ENCODE assay signal across 20 mouse cellular contexts in the genomic region with DNA sequence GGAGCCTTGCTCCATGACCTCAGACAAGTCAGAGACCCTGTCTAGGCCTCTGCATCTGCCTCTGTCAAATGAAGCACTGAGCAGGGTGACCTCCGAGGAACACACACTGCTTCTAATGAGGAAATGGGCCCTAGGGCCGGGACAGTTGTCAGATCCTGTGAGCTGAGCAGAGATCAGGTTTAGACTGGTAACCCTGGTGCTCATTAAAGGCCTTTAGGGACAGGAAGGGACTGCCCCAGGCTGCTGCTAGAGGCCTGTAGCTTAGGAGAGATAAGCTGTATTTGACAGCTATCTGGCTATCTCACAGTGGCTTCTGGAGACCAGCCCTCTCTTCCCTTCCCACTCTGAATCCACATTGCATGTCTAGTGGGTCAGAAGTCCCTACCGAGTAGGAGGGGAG. TPM values are rescaled to one million over a fixed set of nuclear protein-coding genes. Genes with fewer than 3 reads are reported as not detected.
A peak's percentile ranks its signal among the peaks of the same experiment; 100 is the strongest.
DNase-seq lines count a peak whose midpoint lies in the region; ATAC-seq and TF ChIP-seq lines count a peak whose summit lies in the region.
"Had no signal": no experiment of that assay in that cellular context is flagged by ENCODE, and none has a peak within 500 bp of the region (broad histone marks: within the 10 kb centered on the region; RNA-seq: fewer than 3 reads in every experiment).

No protein-coding gene starts in this region.

- TF ChIP-seq CTCF in MEL (IDR thresholded peaks at IDR 0.05 in 2 of 3, conservative IDR thresholded peaks at IDR 0.05 in 1 of 3; ENCODE audit: control insufficient read depth in 1 of 3, insufficient read depth in 1 of 3, low read depth in 2 of 3, low read length in 3 of 3, poor library complexity in 1 of 3, severe bottlenecking in 1 of 3): no peak

- no peaks in the 10 kb centered on the region for H3K36me3 ChIP-seq in heart, embryonic 13.5 days
- no peaks in the 10 kb centered on the region for H3K36me3 ChIP-seq in MEL (ENCODE audit: control insufficient read depth in 1 of 2, insufficient read depth in 2 of 2, low read length in 2 of 2)
- H3K36me3 ChIP-seq in midbrain, embryonic 14.5 days (ENCODE audit: control insufficient read depth, insufficient read depth, low read length): peaks cover 6% of the 10 kb centered on the region; the same call in 1 of the 2 replicates
- H3K36me3 ChIP-seq: embryonic facial prominence, embryonic 13.5 days had no signal

- peaks cover 62% of the 10 kb centered on the region for H3K27me3 ChIP-seq in heart, embryonic 13.5 days (replicated peaks)
- H3K27me3 ChIP-seq in MEL (ENCODE audit: control insufficient read depth in 1 of 2, insufficient read depth in 2 of 2, low read length in 2 of 2): peaks cover 0 to 2% of the 10 kb centered on the region in 2 experiments; a peak in 1 of 4 replicates
- H3K27me3 ChIP-seq in midbrain, embryonic 14.5 days (ENCODE audit: control insufficient read depth, insufficient read depth, low read length): no peaks in the 10 kb centered on the region

- ATAC-seq in heart, embryonic 13.5 days (ENCODE audit: extremely low read depth, insufficient number of reproducible peaks, low FRiP score, low TSS enrichment): no peak
- ATAC-seq in midbrain, embryonic 14.5 days (ENCODE audit: low FRiP score, low TSS enrichment): no peak
- ATAC-seq: CD4-positive, CD25-positive, alpha-beta regulatory T cell, adult 4 months had no signal

- 0 out of 2 replicates have a peak overlapping the region, but pooled peaks have one; percentile 10 for H3K9ac ChIP-seq in heart, embryonic 13.5 days
- H3K9ac ChIP-seq in MEL (ENCODE audit: control insufficient read depth, low read depth, low read length, poor library complexity, severe bottlenecking): no peak overlapping the region
- H3K9ac ChIP-seq in midbrain, embryonic 14.5 days (replicated peaks; ENCODE audit: low read length): no peak overlapping the region
- H3K9ac ChIP-seq: embryonic facial prominence, embryonic 13.5 days; hindbrain, embryonic 13.5 days had no signal

- H3K27ac ChIP-seq in heart, embryonic 13.5 days (replicated peaks): no peak overlapping the region
- H3K27ac ChIP-seq in MEL (ENCODE audit: control insufficient read depth, low read depth, low read length): no peak overlapping the region
- peak overlapping the region; percentile 26; the same call in 1 of the 2 replicates for H3K27ac ChIP-seq in midbrain, embryonic 14.5 days (replicated peaks; ENCODE audit: low read depth, low read length)
- H3K27ac ChIP-seq: embryonic facial prominence, embryonic 13.5 days; gastrocnemius, adult 2 months; hindbrain, embryonic 13.5 days had no signal

- intact Hi-C loops in heart, postnatal 25 days (cut with DNase I): no loop called here

- TF ChIP-seq POLR2A in MEL (IDR thresholded peaks at IDR 0.05; ENCODE audit: control insufficient read depth in 1 of 2, insufficient read depth in 1 of 2, low read depth in 1 of 2, low read length in 2 of 2, poor library complexity in 1 of 2): no peak

- no peaks in the 10 kb centered on the region for H3K79me2 ChIP-seq in MEL (ENCODE audit: control insufficient read depth, insufficient read depth, low read length, poor library complexity)

- DNase-seq in heart, postnatal 25 days (ENCODE audit: low spot score): no peak
- DNase-seq in MEL (ENCODE audit: low read depth, low spot score) (peak; percentile 11), liver (peak; percentile 27)
- no peak for DNase-seq in midbrain, embryonic 14.5 days
- DNase-seq in gastrocnemius, postnatal 4 days (ENCODE audit: low spot score in 2 of 2): no peak
- DNase-seq in natural killer cell, adult 2 months (ENCODE audit: low spot score in 2 of 2): no peak
- DNase-seq: cerebellum, adult 11-12 months; gastrocnemius, adult 2 months; heart, adult 11 months; heart, postnatal 10 days; layer of hippocampus, postnatal 36 days; lung, adult 2 months; lung, postnatal 36 days; right cerebral cortex, postnatal 14 days; thymus, postnatal 14 days had no signal

- H3K4me3 ChIP-seq in heart, embryonic 13.5 days: no peak overlapping the region
- H3K4me3 ChIP-seq in MEL (ENCODE audit: control insufficient read depth in 1 of 2, insufficient read depth in 1 of 2, low read depth in 2 of 2, low read length in 2 of 2): no peak overlapping the region
- H3K4me3 ChIP-seq in midbrain, embryonic 14.5 days (replicated peaks; ENCODE audit: low read depth, low read length): no peak overlapping the region
- H3K4me3 ChIP-seq: embryonic facial prominence, embryonic 13.5 days; gastrocnemius, adult 2 months; hindbrain, embryonic 13.5 days had no signal

- TF ChIP-seq RAD21 in MEL (IDR thresholded peaks at IDR 0.05; ENCODE audit: low read depth, low read length): no peak

- TF ChIP-seq EP300 in MEL (IDR thresholded peaks at IDR 0.05; ENCODE audit: low read depth in 1 of 2, low read length in 2 of 2): no peak

- peaks cover 59% of the 10 kb centered on the region for H3K4me1 ChIP-seq in heart, embryonic 13.5 days
- no peaks in the 10 kb centered on the region for H3K4me1 ChIP-seq in MEL (ENCODE audit: control insufficient read depth in 1 of 2, insufficient read depth in 2 of 2, low read length in 2 of 2)
- 0 out of 2 replicates have a peak, but pooled peaks cover 6% of the 10 kb centered on the region for H3K4me1 ChIP-seq in midbrain, embryonic 14.5 days (ENCODE audit: control insufficient read depth, insufficient read depth, low read length)

- no peaks in the 10 kb centered on the region for H3K9me3 ChIP-seq in heart, embryonic 13.5 days
- no peaks in the 10 kb centered on the region for H3K9me3 ChIP-seq in MEL (replicated peaks; ENCODE audit: insufficient read depth, low read length)
- H3K9me3 ChIP-seq in midbrain, embryonic 14.5 days (ENCODE audit: control insufficient read depth, low read length): no peaks in the 10 kb centered on the region
- H3K9me3 ChIP-seq: embryonic facial prominence, embryonic 13.5 days; hindbrain, embryonic 13.5 days had no signal

- WGBS in heart, embryonic 13.5 days: 15% methylated on average over 3 of the region's 3 CpGs
- WGBS in midbrain, embryonic 14.5 days: 36% methylated on average over 3 of the region's 3 CpGs

- H3K4me2 ChIP-seq in heart, embryonic 13.5 days: no peak overlapping the region
- H3K4me2 ChIP-seq in midbrain, embryonic 14.5 days (ENCODE audit: low read length): no peak overlapping the region
- H3K4me2 ChIP-seq: embryonic facial prominence, embryonic 13.5 days; hindbrain, embryonic 13.5 days had no signal

TF ChIP-seq in MEL, 35 proteins besides CTCF, POLR2A, EP300 and RAD21:
- TF ChIP-seq GATA1 (IDR thresholded peaks at IDR 0.05; ENCODE audit: low read depth, low read length): 0 out of 2 replicates have a peak, but pooled peaks have one; percentile 5
- no peak for TF ChIP-seq MAFK (IDR thresholded peaks at IDR 0.05; ENCODE audit: borderline replicate concordance, low read depth, low read length)
TF ChIP-seq in MEL: peak in this region for 1.

RNA-seq across cellular contexts. Expression of a gene that starts 25.9 kb away (rescaled TPM):
- polyA plus RNA-seq in heart, embryonic 13.5 days (2015; fragmentation: Nextera tagmentation; extraction: Ambion mirVana): 0.09 and 0.11 TPM in 2 replicates
- total RNA-seq in heart, postnatal 25 days (2021): 1 to 10 TPM in 1 of 2 experiments, under 1 TPM in 1; 0.75 to 1.0 TPM
- not detected in 2 replicates for total RNA-seq in MEL (2012; rRNA removed)
- polyA plus RNA-seq in MEL (2012; ENCODE audit: insufficient read depth in 1 of 2, insufficient read length in 2 of 2, low read depth in 1 of 2, low replicate concordance in 2 of 2, missing spikeins in 1 of 2): not detected
- polyA plus RNA-seq in midbrain, embryonic 14.5 days (2014; fragmentation: Nextera tagmentation; extraction: Ambion mirVana): 0.91 and 1.1 TPM in 2 replicates
- total RNA-seq in gastrocnemius, postnatal 4 days (2021): 1 to 10 TPM in 1 of 2 experiments, under 1 TPM in 1; 0.49 to 1.2 TPM
- polyA plus RNA-seq: CD4-positive, CD25-positive, alpha-beta regulatory T cell, adult 4 months had no signal

RNA-seq across cellular contexts. Expression of a gene that starts 42.5 kb away (rescaled TPM):
- 0.43 and 0.61 TPM in 2 replicates for polyA plus RNA-seq in heart, embryonic 13.5 days (2015; fragmentation: Nextera tagmentation; extraction: Ambion mirVana)
- total RNA-seq in heart, postnatal 25 days (2021): 10 to 100 TPM; 45.8 to 47.0 TPM
- total RNA-seq in MEL (2012; rRNA removed): not detected in 2 replicates
- not detected for polyA plus RNA-seq in MEL (2012; ENCODE audit: insufficient read depth in 1 of 2, insufficient read length in 2 of 2, low read depth in 1 of 2, low replicate concordance in 2 of 2, missing spikeins in 1 of 2)
- polyA plus RNA-seq in midbrain, embryonic 14.5 days (2014; fragmentation: Nextera tagmentation; extraction: Ambion mirVana): 10.1 and 15.4 TPM in 2 replicates
- total RNA-seq in gastrocnemius, postnatal 4 days (2021): 1 to 10 TPM; 6.2 to 6.9 TPM
- polyA plus RNA-seq: CD4-positive, CD25-positive, alpha-beta regulatory T cell, adult 4 months had no signal

RNA-seq across cellular contexts. Expression of a gene that starts 51.3 kb away (rescaled TPM):
- polyA plus RNA-seq in heart, embryonic 13.5 days (2015; fragmentation: Nextera tagmentation; extraction: Ambion mirVana): 0.10 and 0.19 TPM in 2 replicates
- total RNA-seq in heart, postnatal 25 days (2021): under 1 TPM in 1 of 2 experiments, not detected in 1; 0.21 TPM
- total RNA-seq in MEL (2012; rRNA removed): 0.19 and 0.23 TPM in 2 replicates
- polyA plus RNA-seq in MEL (2012; ENCODE audit: insufficient read depth in 1 of 2, insufficient read length in 2 of 2, low read depth in 1 of 2, low replicate concordance in 2 of 2, missing spikeins in 1 of 2): under 1 TPM in 1 of 2 experiments, not detected in 1; 0.57 TPM
- 1.4 and 1.6 TPM in 2 replicates for polyA plus RNA-seq in midbrain, embryonic 14.5 days (2014; fragmentation: Nextera tagmentation; extraction: Ambion mirVana)
- 1 to 10 TPM in 1 of 2 experiments, under 1 TPM in 1; 0.44 to 2.0 TPM for total RNA-seq in gastrocnemius, postnatal 4 days (2021)
- polyA plus RNA-seq: kidney, embryonic 14.5 days had no signal

Comparison
In these comparisons a context has a peak if more than half of its experiments do, and no peak if none do; other contexts are left out.
1. DNase-seq: peak in MEL (single experiment) and liver (single experiment); none in heart, postnatal 25 days (single experiment), midbrain, embryonic 14.5 days (single experiment), gastrocnemius, postnatal 4 days (0 of 2) and natural killer cell, adult 2 months (0 of 2).
2. RNA of a gene that starts 42.5 kb away (total RNA-seq): 45.8 to 47.0 TPM in heart, postnatal 25 days; 6.2 to 6.9 TPM in gastrocnemius, postnatal 4 days and not detected in MEL; every median in the first group is over 4 times any median in the second.